Mouse (Mus musculus): ENCODE measurements around the gene Ptgfrn. TPM values are rescaled to one million over a fixed set of nuclear protein-coding genes. Genes with fewer than 3 reads are reported as not detected.

Ptgfrn gene
- polyA plus RNA-seq, 1 experiment from 2014 or later: 5.0 TPM

GRCm38 (mm10) chr3:100993718-100994117 lies 116.4 kb downstream of the Ptgfrn start:
- 31% methylated on average over 15 of the region's 15 CpGs for WGBS
- Histone ChIP-seq H3K9me3 (no peaks in the 10 kb centered on the region), H3K4me1 (peaks cover 27% of the 10 kb centered on the region), H3K27me3 (no peaks in the 10 kb centered on the region), H3K27ac (0 out of 2 replicates have a peak overlapping the region, but pooled peaks have one; percentile 7), H3K36me3 (no peaks in the 10 kb centered on the region), H3K4me2 (peak overlapping the region; percentile 31), H3K9ac (no peak overlapping the region), H3K4me3 (no peak overlapping the region)
- no peak for ATAC-seq (ENCODE audit: borderline replicate concordance, extremely low read depth, low FRiP score, low TSS enrichment)

GRCm38 (mm10) chr3:100993158-100993557 lies 116.9 kb downstream of the Ptgfrn start:
- Histone ChIP-seq H3K9me3 (no peaks in the 10 kb centered on the region), H3K27ac (no peak overlapping the region), H3K4me1 (peaks cover 22% of the 10 kb centered on the region), H3K27me3 (no peaks in the 10 kb centered on the region), H3K9ac (no peak overlapping the region), H3K4me2 (no peak overlapping the region), H3K36me3 (no peaks in the 10 kb centered on the region), H3K4me3 (no peak overlapping the region)
- WGBS: 33% methylated on average over 7 of the region's 7 CpGs
- no peak for ATAC-seq (ENCODE audit: borderline replicate concordance, extremely low read depth, low FRiP score, low TSS enrichment)

Other genes starting within 250 kb of the Ptgfrn start
- 4.8 and 5.5 TPM in 2 replicates for gene Trim45, start 188.1 kb downstream of the Ptgfrn start, polyA plus RNA-seq (2015; fragmentation: Nextera tagmentation; extraction: Ambion mirVana)
- gene Ttf2, start 140.6 kb downstream of the Ptgfrn start, polyA plus RNA-seq (2015; fragmentation: Nextera tagmentation; extraction: Ambion mirVana): 20.8 and 21.2 TPM in 2 replicates
- 0.17 TPM in 1 of 2 replicates, not detected in the other for gene Cd101, start 80.7 kb downstream of the Ptgfrn start, polyA plus RNA-seq (2015; fragmentation: Nextera tagmentation; extraction: Ambion mirVana)
- gene Cd2, start 177.7 kb upstream of the Ptgfrn start, polyA plus RNA-seq (2015; fragmentation: Nextera tagmentation; extraction: Ambion mirVana): 0.62 and 0.81 TPM in 2 replicates

All from lung, embryonic 15.5 days (tissue).